Mouse (Mus musculus) neutrophil, adult 65 days (primary cell): ENCODE measurements around the gene Pdp2. TPM values are rescaled to one million over a fixed set of nuclear protein-coding genes. Genes with fewer than 3 reads are reported as not detected.

Experiments
- total RNA-seq: library from RNA; stranded (reverse); gene quantifications from 2 replicates; pipeline ENCODE4 v1.2.4, GENCODE M21; 2023

The Pdp2 gene
- 1.7 and 2.2 TPM in 2 replicates for total RNA-seq

GRCm38 (mm10) chr8:104591133-104591834 lies at the start of gene Pdp2:
TSS of gene Pdp2 (plus strand) at chr8:104591451.

DNA sequence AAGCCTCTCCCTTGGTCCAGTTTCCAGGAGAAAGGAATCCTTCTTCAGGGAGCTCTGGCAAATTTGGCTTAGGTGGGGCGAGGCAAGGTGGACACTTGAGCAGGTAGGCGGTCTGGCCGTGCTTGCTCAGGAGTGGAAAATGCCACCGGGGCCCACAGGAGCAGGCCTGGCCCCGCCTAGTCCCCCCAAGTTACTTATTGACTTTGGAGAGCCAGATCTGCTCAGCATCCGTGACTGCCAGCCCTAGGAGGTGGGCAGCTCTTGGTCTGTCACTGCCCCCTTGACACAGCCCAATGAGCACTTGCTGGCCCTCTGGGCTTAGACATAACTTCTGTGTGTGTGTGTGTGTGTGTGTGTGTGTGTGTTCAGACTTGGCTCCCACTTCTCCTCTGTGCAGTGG lies 32.9 kb downstream of the Pdp2 start, which contains the start of gene Cdh16:
Gene Cdh16 (minus strand): TSS at position 236 of the 400 bp plus-strand sequence.

GRCm38 (mm10) chr8:104630981-104631663 lies 39.9 kb downstream of the Pdp2 start, which contains the start of gene Rrad:
TSS of gene Rrad (minus strand) at chr8:104631327.

GRCm38 (mm10) chr8:104641426-104642323 lies 50.4 kb downstream of the Pdp2 start, which contains the start of gene Ciao2b:
TSS of gene Ciao2b (minus strand) at chr8:104641965.

Other genes with a start within 250 kb of the Pdp2 start
- gene Cmtm4, start 195.6 kb upstream of the Pdp2 start, total RNA-seq, result 0.20 and 0.44 TPM in 2 replicates
- 49.2 and 90.2 TPM in 2 replicates for gene Dync1li2, start 148.4 kb upstream of the Pdp2 start, total RNA-seq
- not detected in 2 replicates for gene Terb1, start 81.5 kb upstream of the Pdp2 start, total RNA-seq
- gene Nae1, start 56.8 kb upstream of the Pdp2 start, total RNA-seq, result 12.4 and 14.7 TPM in 2 replicates
- 0.29 TPM in 1 of 2 replicates, not detected in the other for gene Car7, start 56.8 kb upstream of the Pdp2 start, total RNA-seq
- not detected in 2 replicates for gene Cdh16, start 32.9 kb downstream of the Pdp2 start, total RNA-seq
- gene Rrad, start 39.9 kb downstream of the Pdp2 start, total RNA-seq, result 1.7 and 1.8 TPM in 2 replicates
- 8.8 and 11.4 TPM in 2 replicates for gene Ciao2b, start 50.5 kb downstream of the Pdp2 start, total RNA-seq
- not detected in 2 replicates for gene Ces2a, start 142.6 kb downstream of the Pdp2 start, total RNA-seq
- gene Ces2b, start 240.1 kb downstream of the Pdp2 start, total RNA-seq, result not detected in 2 replicates